8 mouse cellular contexts compared by ENCODE assay signal in the genomic region with DNA sequence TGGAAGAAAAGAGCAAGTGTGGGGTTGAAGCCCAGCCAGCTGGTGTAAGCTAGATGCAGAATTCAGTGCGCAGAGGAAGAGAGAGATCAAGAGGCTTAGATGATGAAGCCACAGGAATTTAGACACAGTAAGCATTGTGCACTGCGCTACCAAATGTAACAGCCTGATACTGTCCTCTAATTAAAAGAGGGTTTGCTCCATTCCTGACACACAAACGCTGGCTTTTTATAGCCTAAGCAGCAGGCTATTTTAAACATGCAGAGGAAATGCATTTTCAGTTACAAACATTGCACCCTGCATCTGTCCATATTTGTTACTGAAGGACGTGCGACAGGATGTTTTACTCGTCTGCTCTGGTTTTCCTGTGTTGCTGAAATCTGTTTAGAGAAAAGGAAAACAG. TPM values are rescaled to one million over a fixed set of nuclear protein-coding genes. Genes with fewer than 3 reads are reported as not detected.
DNase-seq lines count a peak whose midpoint lies in the region; ATAC-seq and TF ChIP-seq lines count a peak whose summit lies in the region.
"Had no signal": no experiment of that assay in that cellular context is flagged by ENCODE, and none has a peak within 500 bp of the region (broad histone marks: within the 10 kb centered on the region; RNA-seq: fewer than 3 reads in every experiment).

No protein-coding gene starts in this region.

- no peaks in the 10 kb centered on the region for H3K9me3 ChIP-seq in heart, postnatal 0 days (replicated peaks; ENCODE audit: control insufficient read depth, low read length)
- no peaks in the 10 kb centered on the region for H3K9me3 ChIP-seq in lung, embryonic 14.5 days (ENCODE audit: low read depth, low read length)
- no peaks in the 10 kb centered on the region for H3K9me3 ChIP-seq in intestine, postnatal 0 days (ENCODE audit: control insufficient read depth)
- H3K9me3 ChIP-seq in stomach, postnatal 0 days (ENCODE audit: control insufficient read depth, low read length) = no peaks in the 10 kb centered on the region

- DNase-seq in heart, postnatal 0 days (ENCODE audit: low spot score) = peak; percentile 37
- DNase-seq in heart, postnatal 10 days = no peak
- peak; percentile 73 for DNase-seq in lung, embryonic 14.5 days
- no peak for DNase-seq in lung, adult 2 months
- no peak for DNase-seq in stomach, postnatal 0 days (ENCODE audit: low spot score)
- DNase-seq: gastrocnemius, postnatal 36 days had no signal

- WGBS in heart, postnatal 0 days = 40% methylated on average over 6 of the region's 6 CpGs
- whole genome bisulfite sequencing in lung, embryonic 14.5 days = 59% methylated on average over 6 of the region's 6 CpGs
- 52% methylated on average over 6 of the region's 6 CpGs for WGBS in lung, adult 2 months
- WGBS in intestine, postnatal 0 days = 57% methylated on average over 6 of the region's 6 CpGs
- 59% methylated on average over 6 of the region's 6 CpGs for WGBS in stomach, postnatal 0 days

- H3K4me2 ChIP-seq in heart, postnatal 0 days (ENCODE audit: low read depth, low read length) = no peak overlapping the region
- H3K4me2 ChIP-seq in lung, embryonic 14.5 days = 0 out of 2 replicates have a peak overlapping the region, but pooled peaks have one; percentile 15
- no peak overlapping the region for H3K4me2 ChIP-seq in intestine, postnatal 0 days (replicated peaks; ENCODE audit: low read depth)
- no peak overlapping the region for H3K4me2 ChIP-seq in stomach, postnatal 0 days (replicated peaks; ENCODE audit: low read depth)

- intact Hi-C loops in heart, postnatal 10 days (cut with DNase I) = loop anchor here (10.0 kb wide), 1 partner anchor 294 kb away; a partner anchor contains a TSS

- peaks cover 33% of the 10 kb centered on the region for H3K36me3 ChIP-seq in heart, postnatal 0 days (replicated peaks; ENCODE audit: control insufficient read depth, insufficient read depth, low read length)
- H3K36me3 ChIP-seq in lung, embryonic 14.5 days (ENCODE audit: insufficient read depth) = peaks cover 73% of the 10 kb centered on the region
- peaks cover 24% of the 10 kb centered on the region for H3K36me3 ChIP-seq in intestine, postnatal 0 days (ENCODE audit: control insufficient read depth, insufficient read depth)
- H3K36me3 ChIP-seq in stomach, postnatal 0 days (ENCODE audit: control insufficient read depth, insufficient read depth, low read length) = peaks cover 5% of the 10 kb centered on the region; the same call in 1 of the 2 replicates

- ATAC-seq in heart, postnatal 0 days (ENCODE audit: insufficient read depth, low read depth) = no peak
- ATAC-seq in lung, embryonic 14.5 days (ENCODE audit: insufficient read depth) = peak; percentile 56; the same call in 1 of the 2 replicates
- no peak for ATAC-seq in intestine, postnatal 0 days
- peak; percentile 63; the same call in 1 of the 2 replicates for ATAC-seq in stomach, postnatal 0 days (ENCODE audit: low FRiP score, low TSS enrichment)
- no peak for ATAC-seq in activated CD4-positive, CD25-positive, alpha-beta regulatory T cell, adult 4 months

- no peak overlapping the region for H3K4me3 ChIP-seq in heart, postnatal 0 days (ENCODE audit: low read depth, low read length)
- no peak overlapping the region for H3K4me3 ChIP-seq in lung, embryonic 14.5 days (ENCODE audit: low read depth, low read length)
- H3K4me3 ChIP-seq in lung, adult 2 months (replicated peaks; ENCODE audit: extremely low read depth, low read depth, low read length) = no peak overlapping the region
- H3K4me3 ChIP-seq in intestine, postnatal 0 days (ENCODE audit: low read depth, low read length) = no peak overlapping the region
- no peak overlapping the region for H3K4me3 ChIP-seq in stomach, postnatal 0 days (ENCODE audit: low read depth, low read length)

- no peaks in the 10 kb centered on the region for H3K27me3 ChIP-seq in heart, postnatal 0 days (ENCODE audit: control insufficient read depth, insufficient read depth, low read length)
- H3K27me3 ChIP-seq in lung, embryonic 14.5 days (ENCODE audit: insufficient read depth, low read length) = no peaks in the 10 kb centered on the region
- H3K27me3 ChIP-seq in intestine, postnatal 0 days (replicated peaks; ENCODE audit: control insufficient read depth, insufficient read depth, low read length) = no peaks in the 10 kb centered on the region
- H3K27me3 ChIP-seq in stomach, postnatal 0 days (ENCODE audit: control insufficient read depth, insufficient read depth, low read length) = no peaks in the 10 kb centered on the region

- 0 out of 2 replicates have a peak, but pooled peaks cover 11% of the 10 kb centered on the region for H3K4me1 ChIP-seq in heart, postnatal 0 days (ENCODE audit: control insufficient read depth, insufficient read depth)
- H3K4me1 ChIP-seq in lung, embryonic 14.5 days (ENCODE audit: insufficient read depth) = no peaks in the 10 kb centered on the region
- peaks cover 12% of the 10 kb centered on the region for H3K4me1 ChIP-seq in lung, adult 2 months (ENCODE audit: control insufficient read depth, insufficient read depth, low read length)
- no peaks in the 10 kb centered on the region for H3K4me1 ChIP-seq in intestine, postnatal 0 days (replicated peaks; ENCODE audit: control insufficient read depth, insufficient read depth, low read length)
- no peaks in the 10 kb centered on the region for H3K4me1 ChIP-seq in stomach, postnatal 0 days (replicated peaks; ENCODE audit: control insufficient read depth, insufficient read depth)

- no peak for TF ChIP-seq CTCF in heart, postnatal 0 days (IDR thresholded peaks at IDR 0.05; ENCODE audit: low read depth)
- TF ChIP-seq CTCF in lung, embryonic 14.5 days (IDR thresholded peaks at IDR 0.05; ENCODE audit: low read depth) = no peak
- no peak for TF ChIP-seq CTCF in lung, adult 2 months (IDR thresholded peaks at IDR 0.05; ENCODE audit: insufficient read depth, low read length)
- no peak for TF ChIP-seq CTCF in intestine, postnatal 0 days (IDR thresholded peaks at IDR 0.05; ENCODE audit: low read depth)
- TF ChIP-seq CTCF in stomach, postnatal 0 days (IDR thresholded peaks at IDR 0.05; ENCODE audit: low read depth) = no peak

- H3K27ac ChIP-seq in heart, postnatal 0 days (ENCODE audit: low read depth) = peak overlapping the region; percentile 70
- peak overlapping the region; percentile 81 for H3K27ac ChIP-seq in lung, embryonic 14.5 days (ENCODE audit: low read depth)
- H3K27ac ChIP-seq in intestine, postnatal 0 days (ENCODE audit: low read depth, low read length) = peak overlapping the region; percentile 50
- H3K27ac ChIP-seq in stomach, postnatal 0 days (replicated peaks) = peak overlapping the region; percentile 5

- no peak for TF ChIP-seq POLR2A in lung, adult 2 months (IDR thresholded peaks at IDR 0.05; ENCODE audit: borderline replicate concordance, extremely low read depth, low read depth, low read length)

- 0 out of 2 replicates have a peak overlapping the region, but pooled peaks have one; percentile 0 for H3K9ac ChIP-seq in heart, postnatal 0 days (replicated peaks; ENCODE audit: low read depth, low read length)
- H3K9ac ChIP-seq in lung, embryonic 14.5 days = no peak overlapping the region; the same call in 1 of the 2 replicates
- H3K9ac ChIP-seq in intestine, postnatal 0 days (ENCODE audit: low read depth, low read length) = no peak overlapping the region
- H3K9ac ChIP-seq in stomach, postnatal 0 days (ENCODE audit: low read length) = no peak overlapping the region

- no peak for TF ChIP-seq EP300 in heart, postnatal 0 days (IDR thresholded peaks at IDR 0.05; ENCODE audit: low read depth)
- no peak for TF ChIP-seq EP300 in stomach, postnatal 0 days (optimal IDR thresholded peaks at IDR 0.05)

RNA-seq across cellular contexts. Expression of a gene that starts 25.5 kb away (rescaled TPM):
- 16.1 and 20.4 TPM in 2 replicates for total RNA-seq in heart, postnatal 0 days (2014; rRNA removed; ENCODE audit: low replicate concordance)
- polyA plus RNA-seq in heart, postnatal 0 days (2015; fragmentation: Nextera tagmentation; extraction: Ambion mirVana) = 85.4 and 86.2 TPM in 2 replicates
- 10 to 100 TPM; 43.7 to 53.7 TPM for total RNA-seq in heart, postnatal 10 days (2021)
- 195 and 200 TPM in 2 replicates for polyA plus RNA-seq in lung, embryonic 14.5 days (2014; fragmentation: Nextera tagmentation; extraction: Ambion mirVana)
- 3.6 and 7.9 TPM in 2 replicates for polyA plus RNA-seq in lung, adult 2 months (2012; rRNA removed)
- 87.2 and 89.5 TPM in 2 replicates for polyA plus RNA-seq in intestine, postnatal 0 days (2015; fragmentation: Nextera tagmentation; extraction: Ambion mirVana)
- 98.6 and 101 TPM in 2 replicates for polyA plus RNA-seq in stomach, postnatal 0 days (2015; fragmentation: Nextera tagmentation; extraction: Ambion mirVana)
- 100 to 1,000 TPM; 118 to 135 TPM for polyA plus RNA-seq in activated CD4-positive, CD25-positive, alpha-beta regulatory T cell, adult 4 months (2017; shearing (Covaris generic))

RNA-seq across cellular contexts. Expression of a gene that starts 48.0 kb away (rescaled TPM):
- total RNA-seq in heart, postnatal 0 days (2014; rRNA removed; ENCODE audit: low replicate concordance) = 3.3 and 3.9 TPM in 2 replicates
- polyA plus RNA-seq in heart, postnatal 0 days (2015; fragmentation: Nextera tagmentation; extraction: Ambion mirVana) = 2.5 and 3.5 TPM in 2 replicates
- 1 to 10 TPM; 2.7 to 3.4 TPM for total RNA-seq in heart, postnatal 10 days (2021)
- polyA plus RNA-seq in lung, embryonic 14.5 days (2014; fragmentation: Nextera tagmentation; extraction: Ambion mirVana) = 7.0 and 7.3 TPM in 2 replicates
- 4.0 and 5.0 TPM in 2 replicates for polyA plus RNA-seq in lung, adult 2 months (2012; rRNA removed)
- polyA plus RNA-seq in intestine, postnatal 0 days (2015; fragmentation: Nextera tagmentation; extraction: Ambion mirVana) = 24.1 and 25.4 TPM in 2 replicates
- 9.9 and 10.1 TPM in 2 replicates for polyA plus RNA-seq in stomach, postnatal 0 days (2015; fragmentation: Nextera tagmentation; extraction: Ambion mirVana)
- polyA plus RNA-seq in activated CD4-positive, CD25-positive, alpha-beta regulatory T cell, adult 4 months (2017; shearing (Covaris generic)) = 1 to 10 TPM; 6.4 to 8.4 TPM

Comparison
In these comparisons a context has a peak if more than half of its experiments do, and no peak if none do; other contexts are left out.
1. DNase-seq: peak in heart, postnatal 0 days (single experiment) and lung, embryonic 14.5 days (single experiment); none in heart, postnatal 10 days (0 of 2), lung, adult 2 months (single experiment) and stomach, postnatal 0 days (single experiment).
2. ATAC-seq: peak in lung, embryonic 14.5 days (single experiment) and stomach, postnatal 0 days (single experiment); none in heart, postnatal 0 days (single experiment), intestine, postnatal 0 days (single experiment) and activated CD4-positive, CD25-positive, alpha-beta regulatory T cell, adult 4 months (single experiment).
3. H3K27ac ChIP-seq: peak in every context shown above with its lines; median percentile 81 in lung, embryonic 14.5 days; 70 in heart, postnatal 0 days; 50 in intestine, postnatal 0 days; 5 in stomach, postnatal 0 days.